Mouse (Mus musculus): ENCODE results near the gene Ppp1ca. TPM values are rescaled to one million over a fixed set of nuclear protein-coding genes. Genes with fewer than 3 reads are reported as not detected.

Gene Ppp1ca
- polyA plus RNA-seq, 1 experiment from 2014 or later: 866 TPM

DNA sequence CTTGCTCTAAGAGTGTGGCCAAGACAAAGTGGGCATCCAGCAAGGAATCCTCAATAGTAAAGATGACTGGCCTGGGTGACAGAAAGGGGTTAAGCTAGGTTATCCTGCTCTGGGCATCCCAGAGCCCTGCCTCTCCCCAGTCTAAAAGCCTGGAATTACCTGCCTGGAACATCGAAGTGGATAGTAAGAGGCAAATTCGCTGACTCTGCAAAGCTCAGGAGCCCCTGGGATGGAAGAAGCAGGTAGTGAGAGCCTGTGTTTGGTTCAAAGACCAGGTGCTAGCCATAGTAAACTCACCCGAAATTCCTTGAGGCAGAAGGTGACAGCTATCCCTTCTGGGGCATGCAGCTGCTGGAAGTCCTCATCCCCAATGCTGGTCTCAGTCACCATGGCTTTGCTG is 5.3 kb downstream of the Ppp1ca start:
- Histone ChIP-seq H3K36me3 (ENCODE audit: control insufficient read depth, insufficient read depth) (peaks cover 39% of the 10 kb centered on the region), H3K27me3 (ENCODE audit: control insufficient read depth, insufficient read depth, low read length) (no peaks in the 10 kb centered on the region), H3K27ac (ENCODE audit: low read length) (no peak overlapping the region), H3K9me3 (replicated peaks; ENCODE audit: control insufficient read depth, low read length) (no peaks in the 10 kb centered on the region), H3K4me2 (ENCODE audit: low read depth, low read length) (no peak overlapping the region), H3K9ac (ENCODE audit: low read length) (no peak overlapping the region), H3K4me3 (ENCODE audit: low read length) (no peak overlapping the region), H3K4me1 (ENCODE audit: control insufficient read depth, insufficient read depth, low read length) (peaks cover 36% of the 10 kb centered on the region)
- no peak for ATAC-seq (replicated peaks; ENCODE audit: extremely low read depth, insufficient read depth, low FRiP score)
- WGBS: 70% methylated on average over 3 of the region's 3 CpGs

- H3K4me1 ChIP-seq (ENCODE audit: control insufficient read depth, insufficient read depth, low read length): peaks cover 24% of the 10 kb centered on the region
- H3K4me3 ChIP-seq (ENCODE audit: low read length): peak within 1 kb of the TSS; percentile 82
- H3K9ac ChIP-seq (ENCODE audit: low read length): peak within 1 kb of the TSS; percentile 86
- WGBS: under 1% methylated on average over 34 of the region's 34 CpGs
- H3K27ac ChIP-seq (ENCODE audit: low read length): peak within 1 kb of the TSS; percentile 73
- no peaks in the 10 kb centered on the region for H3K9me3 ChIP-seq (replicated peaks; ENCODE audit: control insufficient read depth, low read length)
- H3K36me3 ChIP-seq (ENCODE audit: control insufficient read depth, insufficient read depth): peaks cover 8% of the 10 kb centered on the region; the same call in 1 of the 2 replicates
- peaks cover 5% of the 10 kb centered on the region; the same call in 1 of the 2 replicates for H3K27me3 ChIP-seq (ENCODE audit: control insufficient read depth, insufficient read depth, low read length)
- peak; percentile 80 for ATAC-seq (replicated peaks; ENCODE audit: extremely low read depth, insufficient read depth, low FRiP score)
- H3K4me2 ChIP-seq (ENCODE audit: low read depth, low read length): peak within 1 kb of the TSS; percentile 84
Observed at GRCm38 (mm10) chr19:4201291-4201909, 9.5 kb downstream of the Ppp1ca start, which contains the start of gene Rad9a. Rad9a (minus strand) TSS chr19:4201662.

- Histone ChIP-seq H3K4me3 (ENCODE audit: low read length) (peak overlapping the region; percentile 82), H3K9me3 (replicated peaks; ENCODE audit: control insufficient read depth, low read length) (no peaks in the 10 kb centered on the region), H3K27ac (ENCODE audit: low read length) (peak overlapping the region; percentile 73), H3K4me2 (ENCODE audit: low read depth, low read length) (peak overlapping the region; percentile 84), H3K9ac (ENCODE audit: low read length) (peak overlapping the region; percentile 86), H3K4me1 (ENCODE audit: control insufficient read depth, insufficient read depth, low read length) (peaks cover 24% of the 10 kb centered on the region), H3K27me3 (ENCODE audit: control insufficient read depth, insufficient read depth, low read length) (peaks cover 5% of the 10 kb centered on the region; the same call in 1 of the 2 replicates), H3K36me3 (ENCODE audit: control insufficient read depth, insufficient read depth) (0 out of 2 replicates have a peak, but pooled peaks cover 8% of the 10 kb centered on the region)
- no peak for ATAC-seq (replicated peaks; ENCODE audit: extremely low read depth, insufficient read depth, low FRiP score)
- WGBS: 33% methylated on average over 7 of the region's 7 CpGs
Observed at GRCm38 (mm10) chr19:4202149-4202548, 10.3 kb downstream of the Ppp1ca start.

DNA sequence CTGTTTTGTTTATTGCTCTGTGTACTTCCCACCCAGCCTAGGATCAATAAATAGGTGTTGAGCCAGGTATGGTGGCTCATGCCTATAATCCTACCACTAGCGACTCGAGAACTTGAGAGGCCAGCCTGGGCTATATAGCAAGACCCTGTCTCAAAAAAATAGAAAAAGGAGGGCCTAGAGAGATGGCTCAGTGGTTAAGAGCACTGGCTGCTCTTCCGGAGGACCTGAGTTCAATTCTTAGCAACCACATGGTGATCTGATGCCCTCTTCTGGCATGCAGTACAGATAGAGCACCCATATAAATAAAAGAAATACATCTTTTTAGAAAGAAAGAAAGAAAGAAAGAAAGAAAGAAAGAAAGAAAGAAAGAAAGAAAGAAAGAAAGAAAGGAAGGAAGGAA is 11.3 kb downstream of the Ppp1ca start:
- WGBS: 71% methylated on average over 3 of the region's 3 CpGs

GRCm38 (mm10) chr19:4203604-4204326 is 11.9 kb downstream of the Ppp1ca start:
- Histone ChIP-seq H3K27ac (ENCODE audit: low read length) (peak overlapping the region; percentile 51), H3K4me3 (ENCODE audit: low read length) (no peak overlapping the region), H3K36me3 (ENCODE audit: control insufficient read depth, insufficient read depth) (0 out of 2 replicates have a peak, but pooled peaks cover 5% of the 10 kb centered on the region), H3K9ac (ENCODE audit: low read length) (0 out of 2 replicates have a peak overlapping the region, but pooled peaks have one; percentile 5), H3K9me3 (replicated peaks; ENCODE audit: control insufficient read depth, low read length) (no peaks in the 10 kb centered on the region), H3K4me1 (ENCODE audit: control insufficient read depth, insufficient read depth, low read length) (peaks cover 24% of the 10 kb centered on the region), H3K4me2 (ENCODE audit: low read depth, low read length) (no peak overlapping the region), H3K27me3 (ENCODE audit: control insufficient read depth, insufficient read depth, low read length) (peaks cover 5% of the 10 kb centered on the region; the same call in 1 of the 2 replicates)
- WGBS: 50% methylated on average over 13 of the region's 13 CpGs
- ATAC-seq (replicated peaks; ENCODE audit: extremely low read depth, insufficient read depth, low FRiP score): no peak

More for the DNA sequence above, 11.3 kb downstream of the Ppp1ca start:
- ATAC-seq (replicated peaks; ENCODE audit: extremely low read depth, insufficient read depth, low FRiP score): no peak
- peaks cover 24% of the 10 kb centered on the region for H3K4me1 ChIP-seq (ENCODE audit: control insufficient read depth, insufficient read depth, low read length)
- no peak overlapping the region for H3K9ac ChIP-seq (ENCODE audit: low read length)
- H3K36me3 ChIP-seq (ENCODE audit: control insufficient read depth, insufficient read depth): 0 out of 2 replicates have a peak, but pooled peaks cover 5% of the 10 kb centered on the region
- H3K27ac ChIP-seq (ENCODE audit: low read length): no peak overlapping the region
- H3K4me3 ChIP-seq (ENCODE audit: low read length): no peak overlapping the region
- no peak overlapping the region for H3K4me2 ChIP-seq (ENCODE audit: low read depth, low read length)
- peaks cover 5% of the 10 kb centered on the region; the same call in 1 of the 2 replicates for H3K27me3 ChIP-seq (ENCODE audit: control insufficient read depth, insufficient read depth, low read length)
- H3K9me3 ChIP-seq (replicated peaks; ENCODE audit: control insufficient read depth, low read length): no peaks in the 10 kb centered on the region

- peaks cover 24% of the 10 kb centered on the region for H3K4me1 ChIP-seq (ENCODE audit: control insufficient read depth, insufficient read depth, low read length)
Observed at GRCm38 (mm10) chr19:4204889-4205288, 13.0 kb downstream of the Ppp1ca start.

DNA sequence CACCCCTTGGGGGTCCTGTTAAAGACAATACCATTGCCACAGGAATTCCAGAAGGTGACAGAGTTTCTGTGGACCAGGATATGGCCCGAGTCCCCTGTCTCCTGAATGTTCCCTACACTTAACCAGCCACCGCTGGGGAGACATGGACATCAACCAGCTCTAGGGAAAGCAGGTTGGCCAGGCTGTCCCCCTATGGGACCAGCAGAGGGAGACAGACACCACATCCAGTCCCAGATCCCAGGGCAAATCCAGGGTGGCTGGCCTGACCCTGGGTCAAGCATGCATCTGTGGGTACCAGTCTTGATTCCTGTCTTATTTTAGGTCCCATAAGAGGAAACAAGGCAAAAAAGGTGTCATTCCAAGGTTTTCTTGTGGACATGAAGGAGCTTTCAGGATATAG is 15.1 kb downstream of the Ppp1ca start:
- ATAC-seq (replicated peaks; ENCODE audit: extremely low read depth, insufficient read depth, low FRiP score): peak; percentile 62
- Histone ChIP-seq H3K9me3 (replicated peaks; ENCODE audit: control insufficient read depth, low read length) (no peaks in the 10 kb centered on the region), H3K4me3 (ENCODE audit: low read length) (no peak overlapping the region), H3K9ac (ENCODE audit: low read length) (no peak overlapping the region), H3K4me1 (ENCODE audit: control insufficient read depth, insufficient read depth, low read length) (peaks cover 11% of the 10 kb centered on the region), H3K36me3 (ENCODE audit: control insufficient read depth, insufficient read depth) (no peaks in the 10 kb centered on the region), H3K4me2 (ENCODE audit: low read depth, low read length) (no peak overlapping the region), H3K27me3 (ENCODE audit: control insufficient read depth, insufficient read depth, low read length) (peaks cover 17% of the 10 kb centered on the region), H3K27ac (ENCODE audit: low read length) (no peak overlapping the region)
- WGBS: 6% methylated on average over 2 of the region's 2 CpGs

More at GRCm38 (mm10) chr19:4204889-4205288, 13.0 kb downstream of the Ppp1ca start:
- no peak for ATAC-seq (replicated peaks; ENCODE audit: extremely low read depth, insufficient read depth, low FRiP score)
- Histone ChIP-seq H3K27me3 (ENCODE audit: control insufficient read depth, insufficient read depth, low read length) (peaks cover 7% of the 10 kb centered on the region; the same call in 1 of the 2 replicates), H3K4me2 (ENCODE audit: low read depth, low read length) (no peak overlapping the region), H3K36me3 (ENCODE audit: control insufficient read depth, insufficient read depth) (0 out of 2 replicates have a peak, but pooled peaks cover 2% of the 10 kb centered on the region), H3K27ac (ENCODE audit: low read length) (no peak overlapping the region), H3K9me3 (replicated peaks; ENCODE audit: control insufficient read depth, low read length) (no peaks in the 10 kb centered on the region), H3K4me3 (ENCODE audit: low read length) (no peak overlapping the region), H3K9ac (ENCODE audit: low read length) (no peak overlapping the region)
- WGBS: 47% methylated on average over 4 of the region's 4 CpGs

DNA sequence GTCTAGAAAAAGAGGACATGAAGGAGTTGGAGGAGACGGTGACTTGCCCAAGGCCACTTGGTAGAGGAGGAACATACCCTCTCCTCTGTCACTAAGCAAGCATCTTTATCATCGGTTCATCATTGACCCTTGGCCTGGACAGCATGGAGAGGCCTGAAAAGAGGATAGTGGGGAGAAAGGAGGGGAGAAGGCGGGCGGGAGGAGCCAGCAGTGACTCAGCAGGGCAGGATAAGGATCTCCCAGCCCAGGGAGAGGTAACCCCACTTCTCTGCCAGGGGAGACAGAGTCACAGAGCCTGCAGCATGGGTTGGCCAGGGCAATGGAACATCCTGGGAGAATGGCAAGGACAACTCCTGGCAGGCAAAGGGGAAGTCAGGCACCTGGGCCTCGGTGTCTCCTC is 16.7 kb downstream of the Ppp1ca start:
- Histone ChIP-seq H3K36me3 (ENCODE audit: control insufficient read depth, insufficient read depth) (no peaks in the 10 kb centered on the region), H3K9ac (ENCODE audit: low read length) (no peak overlapping the region), H3K4me3 (ENCODE audit: low read length) (no peak overlapping the region), H3K9me3 (replicated peaks; ENCODE audit: control insufficient read depth, low read length) (no peaks in the 10 kb centered on the region), H3K27me3 (ENCODE audit: control insufficient read depth, insufficient read depth, low read length) (peaks cover 28% of the 10 kb centered on the region), H3K27ac (ENCODE audit: low read length) (no peak overlapping the region), H3K4me1 (ENCODE audit: control insufficient read depth, insufficient read depth, low read length) (peaks cover 8% of the 10 kb centered on the region), H3K4me2 (ENCODE audit: low read depth, low read length) (no peak overlapping the region)
- no peak for ATAC-seq (replicated peaks; ENCODE audit: extremely low read depth, insufficient read depth, low FRiP score)
- 74% methylated on average over 5 of the region's 5 CpGs for WGBS
